Mouse (Mus musculus) lung, embryonic 15.5 days (tissue): ENCODE results near the gene Frmd4a. TPM values are rescaled to one million over a fixed set of nuclear protein-coding genes. Genes with fewer than 3 reads are reported as not detected.
A peak's percentile ranks its signal among the peaks of the same experiment; 100 is the strongest.

Experiments
- ATAC-seq: fragments of 200-750 bp; cut with Nextera tagmentation; 2 replicates; pipeline ENCODE4 v1.8.0; 2017; ENCODE audit warnings: moderate number of reproducible peaks, borderline replicate concordance; ENCODE audit not compliant: low FRiP score, low TSS enrichment; ENCODE audit errors: extremely low read depth
- H3K27ac ChIP-seq: fragments of 300-500 bp; sonication (generic); 2 replicates; pipeline ENCODE4 v1.5.1; 2015; ENCODE audit warnings: moderate library complexity, mild to moderate bottlenecking, inconsistent platforms
- H3K27me3 ChIP-seq: fragments of 300-500 bp; sonication (generic); 2 replicates; pipeline ENCODE4 v1.6.1; 2015; ENCODE audit warnings: inconsistent platforms
- H3K36me3 ChIP-seq: fragments of 300-500 bp; sonication (generic); 2 replicates; pipeline ENCODE4 v1.6.1; 2015; ENCODE audit warnings: inconsistent platforms
- H3K4me1 ChIP-seq: fragments of 300-500 bp; sonication (generic); 2 replicates; pipeline ENCODE4 v1.6.1; 2015; ENCODE audit warnings: inconsistent platforms
- H3K4me2 ChIP-seq: fragments of 300-500 bp; sonication (generic); 2 replicates; pipeline ENCODE4 v1.6.1; 2015; ENCODE audit warnings: inconsistent platforms, mild to moderate bottlenecking, moderate library complexity
- H3K4me3 ChIP-seq: fragments of 300-500 bp; sonication (generic); 2 replicates; pipeline ENCODE4 v1.5.1; 2015; ENCODE audit warnings: mild to moderate bottlenecking, inconsistent platforms
- H3K9ac ChIP-seq: fragments of 300-500 bp; sonication (generic); 2 replicates; pipeline ENCODE4 v1.6.1; 2015; ENCODE audit warnings: inconsistent platforms
- H3K9me3 ChIP-seq: fragments of 300-500 bp; sonication (generic); 2 replicates; pipeline ENCODE4 v1.6.1; 2016; ENCODE audit warnings: inconsistent platforms
- WGBS: fragments of 180-500 bp; shearing (Covaris S2); methylation state at CpG from one replicate; pipeline ENCODE4 v1.1.7; 2015; 5-methylcytosine and 5-hydroxymethylcytosine counted together
- polyA plus RNA-seq: library from polyadenylated mRNA; unstranded; fragments of >200 nt; fragmentation: Nextera tagmentation; extraction: Ambion mirVana; gene quantifications from 2 replicates; pipeline ENCODE4 v1.2.1, GENCODE M21; 2015

Frmd4a gene
- polyA plus RNA-seq, 1 experiment from 2014 or later, result 33.5 TPM

DNA sequence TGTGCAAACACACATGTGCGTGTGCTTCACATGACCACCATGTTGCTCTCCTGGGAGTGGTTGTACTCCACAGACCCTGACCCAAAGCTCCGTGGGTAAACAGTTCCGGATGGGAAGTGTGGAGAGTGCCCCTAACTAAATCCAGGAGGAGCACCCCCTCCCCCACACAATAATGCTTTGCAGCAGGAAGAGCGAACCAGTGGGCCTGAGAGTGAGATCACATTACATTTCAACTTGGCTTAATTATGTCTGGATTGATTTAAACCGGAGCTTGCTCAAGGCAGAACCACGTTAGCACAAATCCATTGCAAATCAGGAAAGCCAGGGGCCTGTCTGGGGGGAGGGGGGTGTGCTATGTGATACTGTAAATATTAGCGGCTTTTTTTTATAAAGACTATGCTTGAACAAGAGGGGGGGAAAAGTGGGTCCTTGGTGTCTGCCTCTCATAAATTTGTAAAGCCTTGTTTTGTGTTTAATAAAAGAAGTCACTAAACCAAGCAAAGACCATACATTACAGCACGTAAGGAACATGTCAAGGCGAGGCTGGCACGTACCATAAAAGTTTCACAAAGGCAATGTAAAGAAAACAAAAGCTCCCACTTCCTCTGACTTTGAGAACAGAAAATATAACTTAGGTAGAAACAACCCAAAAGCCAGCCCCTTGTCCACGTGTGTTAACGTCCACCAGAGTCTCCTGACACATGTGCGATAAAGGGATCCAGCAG, 570.3 kb downstream of the Frmd4a start:
- Histone ChIP-seq H3K36me3 (peaks cover 50% of the 10 kb centered on the region), H3K27me3 (no peaks in the 10 kb centered on the region), H3K4me3 (no peak overlapping the region), H3K27ac (peak overlapping the region; percentile 83), H3K9me3 (no peaks in the 10 kb centered on the region), H3K4me1 (peaks cover 25% of the 10 kb centered on the region), H3K9ac (no peak overlapping the region), H3K4me2 (no peak overlapping the region)
- WGBS, result 40% methylated on average over 13 of the region's 13 CpGs
- peak; percentile 71; the same call in 1 of the 2 replicates for ATAC-seq

DNA sequence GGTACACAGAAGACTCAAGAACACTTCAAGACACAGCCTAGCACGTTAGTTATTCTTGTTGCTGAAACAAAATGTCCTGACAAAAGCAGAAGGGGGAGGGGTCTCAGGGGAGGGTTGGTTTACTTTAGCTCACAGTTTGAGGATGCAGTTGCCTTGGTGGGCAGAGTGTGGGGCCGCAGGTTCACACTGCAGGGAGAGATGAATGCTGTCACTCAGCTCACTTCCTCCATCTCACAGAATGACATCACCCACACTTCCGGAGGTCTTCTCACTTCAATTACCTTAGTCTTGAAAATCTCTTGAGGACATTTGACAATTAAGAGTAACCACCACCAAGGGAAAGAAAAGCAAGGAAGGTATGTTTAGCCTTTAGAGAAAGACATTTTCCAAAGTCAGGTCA, 574.1 kb downstream of the Frmd4a start:
- WGBS, result 64% methylated on average over 3 of the region's 3 CpGs
- Histone ChIP-seq H3K27ac (no peak overlapping the region), H3K27me3 (no peaks in the 10 kb centered on the region), H3K4me3 (no peak overlapping the region), H3K4me1 (peaks cover 37% of the 10 kb centered on the region), H3K9me3 (no peaks in the 10 kb centered on the region), H3K36me3 (peaks cover 80% of the 10 kb centered on the region), H3K4me2 (no peak overlapping the region), H3K9ac (no peak overlapping the region)
- ATAC-seq, result no peak

DNA sequence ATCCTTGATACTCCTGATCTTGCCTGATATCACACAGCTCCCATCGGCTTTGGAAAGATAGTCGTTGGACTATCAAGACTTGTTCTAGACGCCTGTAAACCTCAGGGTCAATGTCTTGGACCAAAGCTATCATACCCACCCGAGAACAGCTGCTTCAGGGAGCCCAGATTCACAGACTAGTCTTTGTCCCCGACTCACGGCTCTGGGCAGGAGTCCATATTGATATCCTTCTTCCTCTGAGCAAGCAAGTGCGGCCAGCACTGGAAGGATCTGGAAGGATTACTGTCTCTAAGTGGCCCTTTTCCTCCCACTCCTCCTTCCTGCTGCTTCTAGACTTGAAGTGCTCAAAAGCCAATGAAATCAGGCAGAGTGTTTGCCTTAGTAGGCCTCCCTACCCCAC, 575.1 kb downstream of the Frmd4a start:
- peaks cover 26% of the 10 kb centered on the region for H3K4me1 ChIP-seq
- H3K36me3 ChIP-seq, result peaks cover 83% of the 10 kb centered on the region
- H3K4me3 ChIP-seq, result no peak overlapping the region
- no peak for ATAC-seq
- peak overlapping the region; percentile 8; the same call in 1 of the 2 replicates for H3K27ac ChIP-seq
- no peaks in the 10 kb centered on the region for H3K27me3 ChIP-seq
- WGBS, result 76% methylated on average over 7 of the region's 7 CpGs
- no peak overlapping the region for H3K9ac ChIP-seq
- H3K9me3 ChIP-seq, result no peaks in the 10 kb centered on the region
- no peak overlapping the region for H3K4me2 ChIP-seq

DNA sequence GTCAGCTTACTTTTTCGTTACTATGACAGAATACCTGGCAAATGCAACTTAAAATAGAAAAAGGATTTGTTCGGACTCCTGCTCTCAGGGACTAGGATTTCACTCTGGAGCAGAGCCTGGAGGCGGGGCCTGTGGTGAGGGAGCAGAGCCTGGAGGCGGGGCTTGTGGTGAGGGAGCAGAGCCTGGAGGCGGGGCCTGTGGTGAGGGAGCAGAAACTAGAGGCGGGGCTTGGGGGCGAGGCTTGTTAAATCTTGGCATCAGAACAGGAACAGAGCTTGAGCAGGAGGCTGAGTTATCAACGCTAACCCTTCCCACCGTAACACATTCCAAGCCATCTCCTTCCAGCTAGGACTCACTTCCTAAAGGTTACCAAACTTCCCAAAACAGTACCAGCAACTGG, 575.9 kb downstream of the Frmd4a start:
- Histone ChIP-seq H3K4me2 (no peak overlapping the region), H3K9ac (no peak overlapping the region), H3K4me1 (peaks cover 19% of the 10 kb centered on the region), H3K36me3 (peaks cover 85% of the 10 kb centered on the region), H3K27me3 (no peaks in the 10 kb centered on the region), H3K4me3 (no peak overlapping the region), H3K9me3 (no peaks in the 10 kb centered on the region), H3K27ac (peak overlapping the region; percentile 8; the same call in 1 of the 2 replicates)
- ATAC-seq, result peak; percentile 78; the same call in 1 of the 2 replicates
- 21% methylated on average over 9 of the region's 9 CpGs for WGBS

DNA sequence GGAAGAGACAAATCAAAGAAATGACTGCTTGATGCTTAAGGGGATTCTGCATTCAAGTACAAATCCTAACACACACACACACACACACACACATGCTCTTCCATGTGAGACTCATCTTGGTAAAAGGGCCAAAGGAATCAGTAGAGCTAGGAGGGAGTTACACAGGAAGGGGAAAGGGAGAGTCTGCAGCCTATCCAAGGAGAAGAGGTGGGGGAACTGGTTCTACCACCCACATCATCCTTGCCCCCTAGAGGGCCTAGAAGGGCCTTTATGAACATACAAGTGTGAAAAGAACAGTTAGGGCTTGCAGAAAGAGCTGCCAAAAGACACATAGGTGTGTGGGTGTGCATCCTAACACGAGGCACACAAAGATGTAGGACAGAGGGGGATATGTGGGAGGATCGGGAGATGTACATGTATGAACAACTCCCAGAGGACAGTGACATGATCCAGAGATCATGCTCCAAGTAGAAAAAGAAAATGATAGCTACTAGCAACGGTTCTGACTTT, 576.4 kb downstream of the Frmd4a start:
- no peaks in the 10 kb centered on the region for H3K27me3 ChIP-seq
- H3K4me3 ChIP-seq, result no peak overlapping the region
- H3K36me3 ChIP-seq, result peaks cover 85% of the 10 kb centered on the region
- ATAC-seq, result no peak
- H3K4me1 ChIP-seq, result peaks cover 17% of the 10 kb centered on the region
- WGBS, result 86% methylated on average over 3 of the region's 3 CpGs
- no peaks in the 10 kb centered on the region for H3K9me3 ChIP-seq
- no peak overlapping the region for H3K4me2 ChIP-seq
- no peak overlapping the region for H3K9ac ChIP-seq
- H3K27ac ChIP-seq, result peak overlapping the region; percentile 8; the same call in 1 of the 2 replicates

DNA sequence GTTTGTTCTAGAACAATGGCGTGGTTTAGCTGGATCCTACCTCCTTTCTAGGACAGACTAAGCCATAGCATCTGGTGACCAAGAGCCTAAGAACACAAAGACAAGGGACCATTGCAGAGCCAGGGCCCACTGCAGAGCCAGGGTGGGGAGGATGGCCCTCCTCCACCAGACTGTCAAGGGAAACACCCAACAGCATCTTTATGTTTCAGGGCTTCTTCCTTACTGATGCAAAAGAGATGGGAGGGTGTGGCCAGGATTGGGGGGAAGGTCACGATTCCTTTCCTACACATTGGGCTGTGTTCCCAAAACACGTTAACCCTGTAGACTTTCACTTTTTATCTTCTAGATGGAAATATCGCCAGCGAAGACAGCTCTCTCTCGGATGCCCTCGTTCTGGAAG, 579.5 kb downstream of the Frmd4a start:
- no peaks in the 10 kb centered on the region for H3K27me3 ChIP-seq
- H3K9ac ChIP-seq, result no peak overlapping the region
- 87% methylated on average over 7 of the region's 7 CpGs for WGBS
- H3K4me2 ChIP-seq, result no peak overlapping the region
- H3K4me3 ChIP-seq, result no peak overlapping the region
- H3K36me3 ChIP-seq, result peaks cover 64% of the 10 kb centered on the region
- H3K4me1 ChIP-seq, result peaks cover 25% of the 10 kb centered on the region
- H3K27ac ChIP-seq, result no peak overlapping the region
- ATAC-seq, result no peak
- no peaks in the 10 kb centered on the region for H3K9me3 ChIP-seq

DNA sequence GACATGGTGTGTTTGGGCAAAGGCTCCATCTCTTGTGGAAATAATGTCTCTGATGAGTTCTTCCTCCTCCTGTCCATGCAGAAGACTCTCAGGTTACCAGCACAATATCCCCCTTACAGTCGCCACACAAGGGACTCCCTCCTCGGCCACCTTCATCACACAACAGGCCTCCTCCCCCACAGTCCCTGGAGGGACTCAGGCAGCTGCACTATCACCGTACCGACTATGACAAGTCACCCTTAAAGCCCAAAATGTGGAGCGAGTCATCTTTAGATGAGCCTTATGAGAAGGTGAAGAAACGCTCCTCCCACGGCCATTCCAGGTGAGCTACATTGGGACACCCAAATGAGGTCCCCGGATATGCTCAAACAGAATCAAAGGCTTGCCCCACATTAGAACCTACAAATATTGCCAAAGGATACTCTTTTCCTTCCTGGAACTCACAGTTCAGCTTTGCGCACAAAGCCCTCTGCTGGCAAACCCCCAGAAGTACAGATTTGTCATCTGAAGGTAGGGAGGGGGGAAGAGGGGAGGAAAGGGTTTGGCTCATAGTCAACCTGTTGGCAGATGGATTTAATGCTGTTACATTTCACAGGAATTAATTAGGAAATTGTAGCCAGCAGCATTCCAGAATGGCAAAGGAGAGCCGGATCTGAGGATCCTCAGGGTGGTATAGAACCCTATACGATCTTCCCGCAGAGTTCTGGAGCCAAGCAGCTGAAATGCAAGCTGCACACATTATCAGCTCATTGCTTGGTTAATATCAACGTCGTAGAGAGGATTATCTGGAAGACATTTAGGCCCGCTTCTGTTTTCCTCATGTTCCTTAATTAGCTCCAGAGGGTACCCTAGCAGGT, 583.7 kb downstream of the Frmd4a start:
- Histone ChIP-seq H3K36me3 (peaks cover 67% of the 10 kb centered on the region), H3K4me1 (peaks cover 9% of the 10 kb centered on the region; the same call in 1 of the 2 replicates), H3K9me3 (no peaks in the 10 kb centered on the region), H3K4me2 (no peak overlapping the region), H3K4me3 (no peak overlapping the region), H3K27ac (no peak overlapping the region), H3K27me3 (no peaks in the 10 kb centered on the region), H3K9ac (no peak overlapping the region)
- 49% methylated on average over 15 of the region's 15 CpGs for WGBS
- ATAC-seq, result no peak

DNA sequence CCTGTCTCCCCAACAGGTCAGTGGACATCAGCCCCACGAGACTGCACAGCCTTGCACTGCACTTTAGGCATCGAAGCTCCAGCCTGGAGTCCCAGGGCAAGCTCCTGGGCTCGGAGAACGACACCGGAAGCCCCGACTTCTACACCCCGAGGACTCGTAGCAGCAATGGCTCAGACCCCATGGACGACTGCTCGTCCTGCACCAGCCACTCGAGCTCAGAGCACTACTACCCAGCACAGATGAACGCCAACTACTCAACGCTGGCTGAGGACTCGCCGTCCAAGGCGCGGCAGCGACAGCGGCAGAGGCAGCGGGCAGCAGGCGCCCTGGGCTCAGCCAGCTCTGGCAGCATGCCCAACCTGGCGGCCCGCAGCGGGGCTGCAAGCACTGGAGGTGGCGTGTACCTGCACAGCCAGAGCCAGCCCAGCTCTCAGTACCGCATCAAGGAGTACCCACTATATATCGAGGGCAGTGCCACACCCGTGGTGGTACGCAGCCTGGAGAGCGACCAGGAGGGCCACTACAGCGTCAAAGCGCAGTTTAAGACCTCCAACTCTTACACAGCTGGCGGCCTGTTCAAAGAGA, 585.9 kb downstream of the Frmd4a start:
- Histone ChIP-seq H3K4me2 (no peak overlapping the region), H3K27ac (no peak overlapping the region), H3K27me3 (no peaks in the 10 kb centered on the region), H3K36me3 (peaks cover 73% of the 10 kb centered on the region), H3K9ac (no peak overlapping the region), H3K9me3 (no peaks in the 10 kb centered on the region), H3K4me1 (peaks cover 9% of the 10 kb centered on the region; the same call in 1 of the 2 replicates), H3K4me3 (no peak overlapping the region)
- 78% methylated on average over 33 of the region's 33 CpGs for WGBS
- 0 out of 2 replicates have a peak, but pooled peaks have one; percentile 21 for ATAC-seq

DNA sequence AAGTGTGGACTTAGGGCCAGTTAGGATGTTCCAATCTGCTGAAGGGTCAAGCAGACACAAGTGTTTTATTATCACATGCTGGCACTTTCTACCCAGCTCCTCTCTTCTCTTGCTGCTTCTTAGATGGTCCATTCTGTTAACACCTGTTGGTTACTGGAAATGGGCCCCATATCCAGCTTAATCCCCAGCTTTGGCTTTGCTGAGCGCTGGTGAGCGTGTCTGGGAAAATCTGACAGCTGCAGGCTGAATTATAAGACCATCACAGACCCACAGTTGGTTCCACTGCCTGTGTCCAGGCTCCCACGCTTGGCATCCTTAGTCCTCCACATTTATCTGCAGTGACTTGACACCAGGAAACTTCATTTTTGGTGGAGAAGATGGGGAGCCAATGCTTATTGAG, 589.0 kb downstream of the Frmd4a start:
- Histone ChIP-seq H3K4me3 (no peak overlapping the region), H3K27ac (no peak overlapping the region), H3K4me2 (no peak overlapping the region), H3K9me3 (no peaks in the 10 kb centered on the region), H3K36me3 (peaks cover 85% of the 10 kb centered on the region), H3K9ac (no peak overlapping the region), H3K4me1 (0 out of 2 replicates have a peak, but pooled peaks cover 2% of the 10 kb centered on the region), H3K27me3 (no peaks in the 10 kb centered on the region)
- WGBS, result 89% methylated on average over 3 of the region's 3 CpGs
- no peak for ATAC-seq

DNA sequence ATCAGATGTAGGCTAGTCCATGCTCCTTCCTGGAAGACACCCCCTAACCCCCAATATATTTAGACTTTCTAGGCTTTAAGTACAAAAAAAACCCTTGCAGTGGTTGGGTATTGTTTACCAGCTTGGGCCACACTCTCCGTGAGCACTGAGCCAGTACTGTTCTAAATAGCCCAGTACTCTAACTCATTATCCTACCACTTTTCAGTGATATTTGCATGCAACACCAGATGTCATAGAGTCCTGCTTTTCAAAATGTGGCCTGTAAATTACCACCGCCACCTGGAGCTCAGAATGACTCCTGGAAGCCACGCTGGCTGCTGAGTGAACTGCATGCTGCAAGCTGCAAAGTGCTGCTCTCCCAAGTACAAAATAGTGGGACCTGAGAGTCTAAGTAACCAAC, 590.7 kb downstream of the Frmd4a start:
- no peak for ATAC-seq
- WGBS, result 86% methylated on average over 3 of the region's 3 CpGs
- no peak overlapping the region for H3K4me2 ChIP-seq
- no peak overlapping the region for H3K27ac ChIP-seq
- H3K4me3 ChIP-seq, result no peak overlapping the region
- no peak overlapping the region for H3K9ac ChIP-seq
- H3K9me3 ChIP-seq, result no peaks in the 10 kb centered on the region
- no peaks in the 10 kb centered on the region for H3K4me1 ChIP-seq
- H3K27me3 ChIP-seq, result no peaks in the 10 kb centered on the region
- H3K36me3 ChIP-seq, result peaks cover 87% of the 10 kb centered on the region

DNA sequence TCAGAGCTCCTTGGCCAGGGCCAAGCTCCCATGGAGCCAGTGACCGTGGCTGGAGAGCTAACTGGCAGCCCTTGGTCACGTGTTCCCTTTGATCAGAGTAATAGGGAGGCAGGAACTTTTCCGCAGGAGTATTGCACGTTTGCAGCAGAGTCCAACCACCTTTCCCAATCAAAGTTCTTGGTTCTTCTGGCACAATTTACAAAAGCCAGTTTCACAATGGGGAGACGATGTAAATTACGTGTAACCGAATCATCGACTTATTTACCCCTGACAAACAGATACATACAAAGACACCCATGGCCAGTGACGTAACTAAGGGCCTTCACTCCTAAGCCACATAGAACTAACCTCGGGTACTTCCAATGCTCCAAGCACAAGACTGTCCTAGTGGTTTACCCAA, 591.9 kb downstream of the Frmd4a start:
- no peaks in the 10 kb centered on the region for H3K4me1 ChIP-seq
- no peaks in the 10 kb centered on the region for H3K27me3 ChIP-seq
- no peak overlapping the region for H3K4me3 ChIP-seq
- no peak overlapping the region for H3K4me2 ChIP-seq
- 78% methylated on average over 10 of the region's 10 CpGs for WGBS
- ATAC-seq, result no peak
- H3K27ac ChIP-seq, result no peak overlapping the region
- H3K36me3 ChIP-seq, result peaks cover 80% of the 10 kb centered on the region
- H3K9ac ChIP-seq, result no peak overlapping the region
- H3K9me3 ChIP-seq, result no peaks in the 10 kb centered on the region
